Mouse (Mus musculus): ENCODE measurements around the gene Acta1.

DNA sequence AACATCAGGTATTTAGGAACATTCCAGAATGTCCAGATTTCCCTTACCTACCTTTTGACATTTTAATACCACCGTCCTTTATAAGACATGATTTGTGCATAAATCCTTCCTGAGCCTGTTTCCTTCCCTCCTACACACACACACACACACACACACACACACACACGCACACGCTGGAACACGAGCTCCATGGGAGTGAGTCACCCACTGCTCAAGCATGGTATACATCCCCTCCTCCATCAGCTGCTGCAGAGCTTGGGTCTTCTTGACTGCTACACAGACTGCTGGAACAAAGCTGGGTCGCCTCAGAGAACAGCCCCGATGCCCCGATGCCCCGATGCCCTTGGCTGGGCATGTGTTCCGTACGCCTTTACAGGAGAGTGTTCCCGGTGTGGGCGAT is 48.0 kb downstream of the Acta1 start:
- TF ChIP-seq CTCF (IDR thresholded peaks at IDR 0.05; ENCODE audit: extremely low read depth, insufficient read length, insufficient replicate concordance, low read depth, low read length): no peak
- no peak for TF ChIP-seq POLR2A (IDR thresholded peaks at IDR 0.05; ENCODE audit: low read depth, low read length)
